Mouse (Mus musculus): ENCODE measurements at regions not wholly inside any gene's neighbourhood (a gene's known extent, or its start where the extent isn't known, plus 50 kb on each side); places are given as distances from the start of the nearest gene placed in this dataset.
"Not testable (repeated sequence)": the region's sequence is repeated elsewhere in the genome, so short reads cannot be mapped to it uniquely, and the experiment has no call there.

DNA sequence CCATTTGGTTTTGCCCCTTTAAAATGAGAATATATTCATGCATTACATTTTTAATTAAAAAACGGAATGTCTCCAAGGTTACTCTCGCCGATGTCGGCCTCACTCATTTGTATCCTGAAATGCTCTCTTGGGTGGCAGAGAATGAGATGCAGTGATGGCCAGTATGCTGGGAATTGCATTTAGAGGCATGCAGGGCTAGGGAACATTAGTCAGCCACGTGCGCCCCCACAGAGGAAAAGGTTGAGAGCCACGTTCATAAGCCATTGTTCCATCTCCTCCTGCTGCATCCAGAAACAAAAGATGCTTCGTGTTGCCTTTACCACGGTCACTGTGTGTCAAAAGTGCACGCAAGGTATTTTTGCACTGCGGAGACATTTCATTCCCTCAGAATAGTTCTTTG is 172.9 kb upstream of the Pmfbp1 start:
- Histone ChIP-seq H3K27ac (replicated peaks) (peak overlapping the region; percentile 69), H3K27me3 (replicated peaks) (no peaks in the 10 kb centered on the region), H3K36me3 (no peaks in the 10 kb centered on the region), H3K9me3 (replicated peaks) (no peaks in the 10 kb centered on the region), H3K9ac (replicated peaks) (no peak overlapping the region), H3K4me2 (0 out of 2 replicates have a peak overlapping the region, but pooled peaks have one; percentile 1), H3K4me3 (replicated peaks) (no peak overlapping the region), H3K4me1 (peaks cover 15% of the 10 kb centered on the region)
- ATAC-seq (ENCODE audit: low FRiP score): peak; percentile 50; the same call in 1 of the 2 replicates
- 19% methylated on average over 11 of the region's 11 CpGs for WGBS

DNA sequence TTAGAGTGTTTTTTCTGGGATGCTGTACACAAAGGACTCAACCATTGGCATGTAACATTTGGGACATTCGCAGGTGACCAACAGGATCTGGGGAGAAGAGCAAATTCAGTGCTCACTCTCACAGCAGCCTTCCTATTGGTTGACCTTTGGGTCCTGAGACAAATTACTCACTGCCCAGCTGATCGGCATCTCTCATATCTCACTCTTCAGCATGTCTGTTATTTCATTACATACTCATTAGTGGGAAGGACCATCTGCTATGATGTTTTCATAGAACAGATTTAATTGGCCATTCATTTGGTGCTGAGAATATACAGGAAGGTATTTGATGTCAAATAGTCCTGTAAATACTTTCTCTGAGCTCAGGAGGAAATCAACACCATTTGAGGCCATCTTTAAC is 170.5 kb upstream of the Pmfbp1 start:
- Histone ChIP-seq H3K4me2 (no peak overlapping the region), H3K27ac (replicated peaks) (no peak overlapping the region), H3K4me1 (peaks cover 15% of the 10 kb centered on the region), H3K4me3 (replicated peaks) (no peak overlapping the region), H3K36me3 (no peaks in the 10 kb centered on the region), H3K27me3 (replicated peaks) (no peaks in the 10 kb centered on the region), H3K9me3 (replicated peaks) (no peaks in the 10 kb centered on the region), H3K9ac (replicated peaks) (no peak overlapping the region)
- ATAC-seq (ENCODE audit: low FRiP score): no peak
- 70% methylated on average over 2 of the region's 2 CpGs for WGBS

DNA sequence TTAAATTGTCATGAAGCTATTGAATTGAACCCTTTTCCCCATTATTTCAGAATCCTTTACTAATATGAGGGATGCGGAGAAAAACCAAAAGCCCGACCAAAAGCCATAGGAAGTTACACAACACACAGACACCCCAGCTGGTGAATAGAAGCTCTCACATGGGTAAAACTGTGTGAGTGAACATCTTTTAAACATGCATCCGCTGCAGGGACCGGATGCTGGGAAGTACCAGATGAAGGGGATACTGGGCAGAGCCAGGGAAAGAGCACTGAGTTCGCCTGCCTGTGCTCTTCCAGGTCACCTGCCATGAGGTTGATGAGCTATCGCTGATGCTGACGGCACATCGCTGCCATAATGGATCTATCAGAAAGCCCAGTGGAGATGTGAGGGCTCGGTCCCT is 169.6 kb upstream of the Pmfbp1 start:
- H3K9me3 ChIP-seq (replicated peaks): no peaks in the 10 kb centered on the region
- WGBS: 63% methylated on average over 9 of the region's 9 CpGs
- no peaks in the 10 kb centered on the region for H3K36me3 ChIP-seq
- no peak overlapping the region for H3K9ac ChIP-seq (replicated peaks)
- no peak overlapping the region for H3K4me2 ChIP-seq
- no peak overlapping the region for H3K4me3 ChIP-seq (replicated peaks)
- H3K4me1 ChIP-seq: peaks cover 15% of the 10 kb centered on the region
- no peak overlapping the region for H3K27ac ChIP-seq (replicated peaks)
- H3K27me3 ChIP-seq (replicated peaks): no peaks in the 10 kb centered on the region
- ATAC-seq (ENCODE audit: low FRiP score): no peak

DNA sequence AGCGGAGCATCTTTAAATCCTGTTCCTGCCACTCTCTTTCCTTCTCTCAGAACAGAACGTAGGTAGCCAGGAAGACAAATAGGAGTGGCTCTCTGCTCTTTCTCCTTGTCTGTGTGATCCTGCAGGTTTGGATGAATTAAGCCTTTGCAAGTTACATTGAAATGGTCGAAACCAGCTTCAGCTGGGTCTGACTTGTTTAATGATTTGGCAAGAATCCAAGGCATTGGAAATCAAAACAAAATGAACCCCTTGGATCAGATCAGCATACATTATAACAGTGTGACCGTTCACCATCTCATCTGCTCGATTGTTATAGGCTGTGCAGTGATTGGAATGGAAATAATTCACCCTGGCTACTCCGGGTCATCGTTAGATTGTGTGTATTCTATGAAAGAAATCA is 157.6 kb upstream of the Pmfbp1 start:
- Histone ChIP-seq H3K4me1 (peaks cover 14% of the 10 kb centered on the region), H3K27me3 (replicated peaks) (no peaks in the 10 kb centered on the region), H3K4me3 (replicated peaks) (no peak overlapping the region), H3K4me2 (no peak overlapping the region), H3K36me3 (no peaks in the 10 kb centered on the region), H3K27ac (replicated peaks) (no peak overlapping the region), H3K9me3 (replicated peaks) (no peaks in the 10 kb centered on the region), H3K9ac (replicated peaks) (no peak overlapping the region)
- WGBS: 22% methylated on average over 7 of the region's 7 CpGs
- ATAC-seq (ENCODE audit: low FRiP score): no peak

DNA sequence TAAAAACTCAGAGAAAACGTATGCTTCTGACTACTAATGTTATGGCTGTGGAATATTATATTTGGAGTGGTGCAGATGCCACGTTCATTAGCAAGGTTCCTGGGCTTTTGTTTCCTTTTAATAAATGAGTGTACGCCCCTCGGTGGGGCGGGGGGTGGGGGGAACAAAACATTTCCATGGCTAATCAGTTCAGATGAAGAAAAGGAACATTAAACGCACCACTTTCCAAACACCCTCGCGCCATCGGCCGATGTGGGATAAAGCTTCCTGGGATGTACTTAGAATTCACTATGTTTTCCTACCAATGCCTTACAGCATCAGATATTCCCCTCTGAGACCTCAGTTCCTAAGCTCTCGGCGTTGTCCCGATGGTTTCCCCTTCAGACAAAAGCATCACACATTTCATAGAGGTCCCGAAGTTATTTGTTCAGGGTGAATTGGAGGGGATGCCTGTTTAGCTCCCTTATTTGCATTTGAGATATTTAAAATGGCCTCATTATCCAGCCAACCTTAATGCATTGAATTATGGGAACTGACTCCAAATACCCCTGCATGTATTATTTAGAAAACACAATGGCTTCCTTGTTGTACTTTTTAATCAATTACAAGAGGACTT is 155.5 kb upstream of the Pmfbp1 start:
- WGBS: 26% methylated on average over 14 of the region's 14 CpGs
- ATAC-seq (ENCODE audit: low FRiP score): no peak
- peak overlapping the region; percentile 23 for H3K4me3 ChIP-seq (replicated peaks)
- no peak overlapping the region for H3K9ac ChIP-seq (replicated peaks)
- H3K4me2 ChIP-seq: peak overlapping the region; percentile 43
- no peaks in the 10 kb centered on the region for H3K36me3 ChIP-seq
- no peaks in the 10 kb centered on the region for H3K9me3 ChIP-seq (replicated peaks)
- H3K4me1 ChIP-seq: peaks cover 14% of the 10 kb centered on the region
- H3K27ac ChIP-seq (replicated peaks): no peak overlapping the region
- no peaks in the 10 kb centered on the region for H3K27me3 ChIP-seq (replicated peaks)

DNA sequence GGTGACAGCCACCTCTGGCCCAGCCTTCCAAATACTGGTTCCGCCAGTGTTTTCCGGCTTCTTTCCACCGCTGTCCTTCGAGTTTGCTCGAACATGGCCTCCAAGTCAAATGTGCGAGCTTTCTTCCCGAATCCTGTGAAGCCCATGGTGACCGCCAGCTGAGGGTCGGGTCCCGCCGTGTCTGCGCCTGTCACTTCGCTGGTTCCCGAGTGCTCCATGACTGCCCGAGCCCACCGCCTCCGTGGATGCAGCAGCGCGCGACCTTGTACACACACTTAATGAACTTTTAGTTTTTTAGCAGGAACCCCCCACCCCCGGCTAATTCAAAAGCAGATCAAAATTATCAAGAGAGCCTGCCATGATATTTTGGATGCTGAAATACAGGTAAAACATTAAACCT is 153.2 kb upstream of the Pmfbp1 start:
- not testable (repeated sequence) for H3K27me3 ChIP-seq (replicated peaks); H3K9ac ChIP-seq (replicated peaks)
- 93% methylated on average over 21 of the region's 21 CpGs for WGBS

DNA sequence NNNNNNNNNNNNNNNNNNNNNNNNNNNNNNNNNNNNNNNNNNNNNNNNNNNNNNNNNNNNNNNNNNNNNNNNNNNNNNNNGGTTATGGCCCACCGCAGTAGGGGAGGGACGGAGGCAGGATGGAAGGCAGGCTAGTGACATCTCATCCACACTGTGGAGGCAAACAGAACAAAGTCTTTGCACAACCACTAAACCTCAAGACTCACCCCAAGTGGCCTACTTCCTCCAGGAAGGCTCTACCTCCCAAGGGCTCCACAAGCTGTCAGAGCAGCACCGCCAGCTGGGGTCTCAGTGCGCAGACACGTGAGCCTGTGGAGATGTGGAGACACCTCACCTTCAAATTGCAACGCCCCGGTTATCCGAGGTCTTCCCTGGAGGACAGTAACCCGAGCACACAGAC is 138.7 kb upstream of the Pmfbp1 start:
- ATAC-seq (ENCODE audit: low FRiP score): no peak
- H3K27ac ChIP-seq (replicated peaks): no peak overlapping the region
- no peak overlapping the region for H3K4me2 ChIP-seq
- no peaks in the 10 kb centered on the region for H3K27me3 ChIP-seq (replicated peaks)
- no peaks in the 10 kb centered on the region for H3K9me3 ChIP-seq (replicated peaks)
- H3K9ac ChIP-seq (replicated peaks): no peak overlapping the region
- H3K4me3 ChIP-seq (replicated peaks): no peak overlapping the region
- no peaks in the 10 kb centered on the region for H3K36me3 ChIP-seq
- WGBS: 72% methylated on average over 9 of the region's 9 CpGs
- H3K4me1 ChIP-seq: peaks cover 44% of the 10 kb centered on the region

More for the DNA sequence above, 153.2 kb upstream of the Pmfbp1 start:
- H3K9me3 ChIP-seq (replicated peaks); H3K4me3 ChIP-seq (replicated peaks); H3K36me3 ChIP-seq; H3K27ac ChIP-seq (replicated peaks); ATAC-seq (ENCODE audit: low FRiP score); H3K4me2 ChIP-seq: not testable (repeated sequence)
- H3K4me1 ChIP-seq: peaks cover 14% of the 10 kb centered on the region

DNA sequence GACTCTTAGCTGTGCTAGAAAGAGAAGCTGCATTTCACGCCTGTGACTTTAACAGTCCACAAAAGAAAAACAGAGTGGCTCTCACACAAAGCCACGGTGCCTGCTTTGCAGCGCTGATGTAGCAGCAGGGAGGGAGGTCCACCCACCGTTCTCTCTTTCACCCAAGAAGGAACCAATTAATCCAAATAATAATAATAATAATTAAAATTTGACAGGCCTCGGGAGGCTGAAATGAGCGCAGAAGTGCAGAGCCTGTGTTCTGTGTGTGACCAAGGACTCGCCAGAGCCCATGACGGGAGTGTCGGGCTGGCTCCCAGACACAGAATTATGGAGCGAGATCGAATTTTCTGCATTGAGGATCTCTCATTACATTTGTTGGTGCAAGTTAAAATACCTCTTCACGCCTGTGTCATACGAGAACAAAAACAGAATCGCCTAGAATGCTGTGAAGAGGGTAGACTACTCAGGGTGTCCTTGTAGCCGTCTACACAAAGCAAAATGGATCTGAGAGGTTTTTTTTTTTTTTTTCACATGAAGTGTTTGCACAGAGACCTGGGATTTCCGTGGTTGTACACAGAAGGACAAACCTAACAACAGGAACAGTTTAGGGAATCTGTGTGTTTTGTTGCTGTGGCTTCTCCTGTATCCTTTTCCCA is 134.3 kb upstream of the Pmfbp1 start:
- WGBS: 8% methylated on average over 16 of the region's 16 CpGs
- peak; percentile 66 for ATAC-seq (ENCODE audit: low FRiP score)
- peaks cover 39% of the 10 kb centered on the region for H3K4me1 ChIP-seq

DNA sequence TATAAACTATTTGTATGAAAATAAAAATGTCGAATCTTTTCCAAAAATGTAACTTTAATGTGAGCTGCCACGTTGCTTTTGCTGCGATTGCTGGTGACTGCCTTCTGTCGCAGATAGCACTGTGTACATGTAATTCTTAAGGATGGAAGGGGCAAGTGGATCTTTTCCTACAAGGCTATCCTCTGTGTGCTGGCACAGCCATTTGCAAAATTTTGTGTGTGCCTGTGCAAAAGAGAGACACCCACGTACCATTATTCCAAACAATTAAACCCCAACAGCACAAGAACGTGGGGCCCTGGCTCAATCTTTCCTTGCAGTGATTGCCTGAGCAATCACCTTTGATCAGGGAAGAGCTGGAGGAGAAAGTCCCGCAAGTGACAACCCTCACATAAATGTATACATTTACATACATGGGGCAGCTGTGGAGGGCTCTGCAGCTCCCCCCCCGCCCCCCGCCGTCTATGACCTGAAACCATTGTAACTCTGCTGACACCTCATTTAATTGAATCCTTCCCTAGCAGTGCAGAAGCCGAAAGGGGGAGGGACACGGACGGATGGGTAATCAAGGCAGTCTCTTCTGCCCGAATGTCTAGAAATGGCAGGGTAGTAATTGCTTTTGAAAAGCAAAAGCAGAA is 133.6 kb upstream of the Pmfbp1 start:
- no peaks in the 10 kb centered on the region for H3K9me3 ChIP-seq (replicated peaks)
- no peaks in the 10 kb centered on the region for H3K36me3 ChIP-seq
- H3K27me3 ChIP-seq (replicated peaks): no peaks in the 10 kb centered on the region
- WGBS: 11% methylated on average over 14 of the region's 14 CpGs
- peak overlapping the region; percentile 51; the same call in 1 of the 2 replicates for H3K9ac ChIP-seq (replicated peaks)
- peak overlapping the region; percentile 91 for H3K27ac ChIP-seq (replicated peaks)
- peak overlapping the region; percentile 59 for H3K4me2 ChIP-seq
- peaks cover 39% of the 10 kb centered on the region for H3K4me1 ChIP-seq
- peak; percentile 46 for ATAC-seq (ENCODE audit: low FRiP score)
- H3K4me3 ChIP-seq (replicated peaks): 0 out of 2 replicates have a peak overlapping the region, but pooled peaks have one; percentile 23

More for the DNA sequence above, 134.3 kb upstream of the Pmfbp1 start:
- Histone ChIP-seq H3K36me3 (no peaks in the 10 kb centered on the region), H3K27ac (replicated peaks) (peak overlapping the region; percentile 91), H3K9ac (replicated peaks) (peak overlapping the region; percentile 51; the same call in 1 of the 2 replicates), H3K27me3 (replicated peaks) (no peaks in the 10 kb centered on the region), H3K4me3 (replicated peaks) (peak overlapping the region; percentile 24), H3K9me3 (replicated peaks) (no peaks in the 10 kb centered on the region), H3K4me2 (peak overlapping the region; percentile 59)

DNA sequence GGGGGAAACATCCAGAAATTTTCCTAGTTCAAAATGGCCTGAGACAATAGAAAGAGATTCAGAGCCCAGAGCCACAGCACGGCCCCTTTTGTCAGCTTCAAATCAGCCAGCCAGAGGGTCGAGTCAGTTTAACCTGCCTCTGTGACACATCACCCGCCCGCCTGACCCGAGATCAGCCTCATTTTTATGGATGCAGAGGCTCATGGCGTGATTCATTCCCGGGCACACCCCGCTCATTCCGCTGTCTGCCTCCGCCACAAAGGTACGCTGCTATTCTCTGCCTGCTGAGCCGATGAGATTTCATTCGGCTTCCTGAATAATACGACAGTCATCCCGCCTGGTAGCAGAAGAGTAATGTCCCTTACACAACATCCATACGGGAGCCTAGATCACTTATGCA is 132.9 kb upstream of the Pmfbp1 start:
- Histone ChIP-seq H3K9ac (replicated peaks) (peak overlapping the region; percentile 51), H3K27me3 (replicated peaks) (no peaks in the 10 kb centered on the region), H3K4me1 (peaks cover 39% of the 10 kb centered on the region), H3K36me3 (no peaks in the 10 kb centered on the region), H3K9me3 (replicated peaks) (no peaks in the 10 kb centered on the region), H3K4me2 (peak overlapping the region; percentile 59), H3K4me3 (replicated peaks) (peak overlapping the region; percentile 23), H3K27ac (replicated peaks) (peak overlapping the region; percentile 91)
- WGBS: 2% methylated on average over 16 of the region's 16 CpGs
- peak; percentile 66 for ATAC-seq (ENCODE audit: low FRiP score)

DNA sequence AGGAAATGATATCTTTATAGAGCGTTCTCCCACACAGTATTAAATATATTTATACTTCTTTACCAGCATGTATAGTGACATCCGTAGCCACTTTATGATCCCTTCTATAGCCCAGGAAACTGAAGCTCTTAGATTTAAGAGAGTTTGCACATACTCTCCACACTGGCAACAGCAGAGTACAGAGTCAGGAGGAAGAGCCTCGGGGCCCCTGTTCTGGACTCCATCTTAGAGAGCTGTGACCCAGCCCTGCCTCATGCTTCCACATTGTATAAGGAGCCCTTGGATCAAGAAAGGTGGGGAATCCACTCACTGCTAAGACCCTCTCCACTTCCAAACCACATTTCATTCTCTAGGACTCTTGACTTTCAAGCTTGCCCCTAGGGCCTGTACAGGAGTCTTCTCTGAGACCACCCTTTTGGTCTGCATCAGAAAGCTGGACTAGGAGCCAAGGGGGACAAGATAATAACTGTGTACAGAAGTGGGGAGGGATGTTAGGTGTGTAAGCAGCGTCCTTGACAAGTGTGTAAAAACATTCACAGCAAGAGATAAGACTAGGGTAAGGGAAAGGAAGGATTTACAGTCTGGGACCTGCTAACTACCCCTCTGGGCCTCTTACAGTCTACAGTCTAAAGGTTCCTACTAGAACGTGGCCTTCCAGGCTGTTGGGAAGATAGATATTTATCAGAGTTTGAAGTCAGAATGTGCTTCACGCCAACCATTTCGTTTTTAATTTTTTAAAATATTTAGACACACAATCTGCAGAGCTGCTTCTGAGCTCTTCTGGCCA is 132.1 kb upstream of the Pmfbp1 start:
- no peaks in the 10 kb centered on the region for H3K9me3 ChIP-seq (replicated peaks)
- no peak overlapping the region for H3K9ac ChIP-seq (replicated peaks)
- H3K27ac ChIP-seq (replicated peaks): peak overlapping the region; percentile 91
- no peaks in the 10 kb centered on the region for H3K27me3 ChIP-seq (replicated peaks)
- H3K4me3 ChIP-seq (replicated peaks): no peak overlapping the region
- 0 out of 2 replicates have a peak, but pooled peaks have one; percentile 15 for ATAC-seq (ENCODE audit: low FRiP score)
- 55% methylated on average over 7 of the region's 7 CpGs for WGBS
- no peaks in the 10 kb centered on the region for H3K36me3 ChIP-seq
- H3K4me1 ChIP-seq: peaks cover 39% of the 10 kb centered on the region
- no peak overlapping the region for H3K4me2 ChIP-seq

Data from neural tube, embryonic 15.5 days (tissue).